Mouse (Mus musculus): ENCODE measurements around the gene Ipmk.

Gene Ipmk

GRCm38 (mm10) chr10:71376014-71376413 lies 28.5 kb downstream of the Ipmk start:
- DNase-seq = no peak

GRCm38 (mm10) chr10:71380406-71380805 lies 32.8 kb downstream of the Ipmk start:
- no peak for DNase-seq

GRCm38 (mm10) chr10:71381471-71382033 lies 34.0 kb downstream of the Ipmk start:
- DNase-seq = no peak

- no peak for DNase-seq
These were observed 34.5 kb downstream of the Ipmk start for GRCm38 (mm10) chr10:71382109-71382508.

GRCm38 (mm10) chr10:71382858-71383551 lies 35.4 kb downstream of the Ipmk start:
- no peak for DNase-seq

- peak in 1 of 2 experiments; percentile 8 for DNase-seq
These were observed 36.0 kb downstream of the Ipmk start for GRCm38 (mm10) chr10:71383552-71383924.

GRCm38 (mm10) chr10:71384159-71385044 lies 36.8 kb downstream of the Ipmk start:
- DNase-seq = no peak

GRCm38 (mm10) chr10:71389311-71389710 lies 41.7 kb downstream of the Ipmk start:
- no peak for DNase-seq

- no peak for DNase-seq
These were observed 51.0 kb downstream of the Ipmk start for GRCm38 (mm10) chr10:71398383-71399145.

GRCm38 (mm10) chr10:71399399-71399798 lies 51.8 kb downstream of the Ipmk start:
- no peak for DNase-seq

GRCm38 (mm10) chr10:71399987-71400386 lies 52.4 kb downstream of the Ipmk start:
- DNase-seq = no peak

GRCm38 (mm10) chr10:71400818-71401646 lies 53.5 kb downstream of the Ipmk start:
- peak; percentile 34 to 43 for DNase-seq

GRCm38 (mm10) chr10:71403638-71404037 lies 56.1 kb downstream of the Ipmk start:
- DNase-seq = no peak

GRCm38 (mm10) chr10:71405523-71406217 lies 58.1 kb downstream of the Ipmk start:
- DNase-seq = no peak

GRCm38 (mm10) chr10:71409948-71410347 lies 62.4 kb downstream of the Ipmk start:
- DNase-seq = no peak

GRCm38 (mm10) chr10:71413401-71413800 lies 65.8 kb downstream of the Ipmk start:
- no peak for DNase-seq

- DNase-seq = peak in 1 of 2 experiments; percentile 1
These were observed 74.0 kb downstream of the Ipmk start for GRCm38 (mm10) chr10:71421531-71421930.

GRCm38 (mm10) chr10:71422047-71423037 lies 74.8 kb downstream of the Ipmk start:
- DNase-seq = peak; percentile 67 to 69

GRCm38 (mm10) chr10:71426740-71427139 lies 79.2 kb downstream of the Ipmk start:
- no peak for DNase-seq

- DNase-seq = no peak
These were observed 79.8 kb downstream of the Ipmk start for GRCm38 (mm10) chr10:71427381-71427780.

Measured in B cell, adult 2 months (primary cell).